Mouse (Mus musculus) megakaryocyte, embryonic 14.5 days (primary cell): ENCODE data around the gene Lrrn4. TPM values are rescaled to one million over a fixed set of nuclear protein-coding genes. Genes with fewer than 3 reads are reported as not detected.

Experiments
- H3K27me3 ChIP-seq: replicated peaks from 2 replicates; pipeline ENCODE3; 2012; ENCODE audit warnings: inconsistent platforms
- H3K36me3 ChIP-seq: replicated peaks from 2 replicates; pipeline ENCODE3; 2012; ENCODE audit warnings: low read length, inconsistent platforms, mixed read lengths
- H3K4me1 ChIP-seq: 2 replicates; pipeline ENCODE4 v1.6.1; 2012; ENCODE audit warnings: inconsistent platforms
- H3K4me3 ChIP-seq: replicated peaks from 2 replicates; pipeline ENCODE3; 2012; ENCODE audit warnings: moderate library complexity, mild to moderate bottlenecking, inconsistent platforms
- H3K9me3 ChIP-seq: 2 replicates; pipeline ENCODE4 v1.6.1; 2012; ENCODE audit warnings: inconsistent platforms
- FLI1 ChIP-seq: IDR thresholded peaks from 2 replicates; pipeline ENCODE4 v1.6.1; 2012; ENCODE audit warnings: low read length, inconsistent platforms, mixed read lengths
- GATA1 ChIP-seq: IDR thresholded peaks from 3 replicates; pipeline ENCODE4 v1.6.1; 2012; ENCODE audit warnings: mixed read lengths, low read length, inconsistent platforms, borderline replicate concordance
- polyA plus RNA-seq: library from polyadenylated mRNA; stranded (reverse); fragments of >175 nt; gene quantifications from 2 replicates; pipeline ENCODE4 v1.2.3, GENCODE M21; 2012; ENCODE audit warnings: low replicate concordance; ENCODE audit not compliant: insufficient read depth

Gene Lrrn4
- polyA plus RNA-seq, 1 experiment = 0.07 TPM

DNA sequence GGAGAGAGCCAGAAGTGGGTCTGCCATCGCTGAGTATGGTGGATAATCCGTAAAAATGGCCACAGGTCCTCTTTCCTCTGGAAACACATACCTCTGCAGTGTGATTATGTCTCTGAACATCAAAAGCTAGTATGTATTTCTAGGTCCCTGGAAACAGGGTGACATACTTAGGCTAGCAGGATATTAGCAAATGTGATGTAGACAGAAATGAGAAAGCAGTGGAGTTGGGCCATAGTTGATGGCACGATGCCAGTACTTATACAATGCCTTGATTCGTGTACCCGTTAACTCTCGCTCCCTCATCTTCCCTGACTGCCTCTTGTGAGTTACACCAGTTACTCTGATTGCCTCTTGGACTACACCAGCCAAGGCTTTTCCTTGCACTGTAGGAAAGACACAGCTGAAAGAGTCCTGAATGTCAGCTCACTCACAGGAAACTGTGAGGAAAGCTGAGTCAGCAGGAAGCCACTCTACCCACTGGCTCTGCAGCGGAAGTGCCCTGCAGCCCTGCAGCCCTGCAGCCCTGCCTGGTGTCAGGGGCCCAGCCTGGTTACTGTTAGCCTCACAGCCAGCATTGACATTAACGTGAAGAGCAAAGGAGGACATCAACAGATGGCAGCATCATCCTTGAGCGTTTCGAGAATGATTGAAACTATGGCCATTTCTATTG lies 6.9 kb downstream of the Lrrn4 start:
- Histone ChIP-seq H3K4me1 (peaks cover 62% of the 10 kb centered on the region), H3K36me3 (no peaks in the 10 kb centered on the region), H3K27me3 (peaks cover 39% of the 10 kb centered on the region), H3K4me3 (peak overlapping the region; percentile 86), H3K9me3 (peaks cover 9% of the 10 kb centered on the region)
- no peak for TF ChIP-seq GATA1
- 0 out of 2 replicates have a peak, but pooled peaks have one; percentile 44 for TF ChIP-seq FLI1

DNA sequence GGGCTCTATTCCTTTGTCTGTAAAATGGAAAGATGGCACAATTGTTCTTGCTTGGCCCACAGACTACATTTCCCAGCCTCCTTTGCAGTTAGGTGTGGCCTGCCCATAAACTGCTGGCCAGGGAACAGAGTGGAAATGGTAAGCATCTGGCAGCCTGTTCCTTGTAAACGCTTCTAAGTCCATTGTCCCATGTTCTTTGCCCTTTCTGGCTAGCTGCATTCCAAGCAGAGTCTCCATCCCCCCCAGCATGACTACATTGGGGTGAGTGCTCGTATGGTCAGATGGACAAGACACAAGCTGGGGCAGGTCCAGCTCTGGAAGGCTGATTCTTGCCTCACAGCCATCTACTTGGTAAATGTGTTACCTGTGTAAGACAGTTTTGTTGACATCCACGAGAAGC lies 9.0 kb downstream of the Lrrn4 start:
- Histone ChIP-seq H3K4me1 (peaks cover 71% of the 10 kb centered on the region), H3K36me3 (peaks cover 4% of the 10 kb centered on the region), H3K4me3 (no peak overlapping the region), H3K9me3 (peaks cover 9% of the 10 kb centered on the region), H3K27me3 (peaks cover 18% of the 10 kb centered on the region)
- TF ChIP-seq FLI1 (no peak), GATA1 (no peak)

DNA sequence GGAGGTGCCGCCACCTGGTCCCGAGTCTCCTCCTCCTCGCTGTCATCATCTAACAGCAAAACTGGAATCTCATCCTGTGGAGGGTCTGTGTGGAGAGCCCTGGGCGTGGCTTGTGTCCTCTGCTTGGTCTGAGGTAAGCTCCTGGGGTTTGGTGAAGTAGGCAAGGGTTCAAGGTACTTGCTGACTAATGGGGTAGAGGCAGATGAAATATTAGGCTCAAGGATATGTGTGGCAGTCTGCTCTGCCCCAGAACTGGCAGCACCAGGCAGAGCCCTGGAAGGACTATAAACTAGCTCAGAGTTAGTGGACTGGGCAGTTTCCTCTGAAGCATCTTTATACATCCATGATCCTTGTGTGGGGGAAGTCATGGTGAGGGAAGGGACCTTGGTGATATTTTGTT lies 10.4 kb downstream of the Lrrn4 start:
- Histone ChIP-seq H3K9me3 (peaks cover 6% of the 10 kb centered on the region), H3K36me3 (peaks cover 16% of the 10 kb centered on the region), H3K4me1 (peaks cover 61% of the 10 kb centered on the region), H3K27me3 (peaks cover 5% of the 10 kb centered on the region), H3K4me3 (no peak overlapping the region)
- TF ChIP-seq FLI1 (no peak), GATA1 (no peak)

DNA sequence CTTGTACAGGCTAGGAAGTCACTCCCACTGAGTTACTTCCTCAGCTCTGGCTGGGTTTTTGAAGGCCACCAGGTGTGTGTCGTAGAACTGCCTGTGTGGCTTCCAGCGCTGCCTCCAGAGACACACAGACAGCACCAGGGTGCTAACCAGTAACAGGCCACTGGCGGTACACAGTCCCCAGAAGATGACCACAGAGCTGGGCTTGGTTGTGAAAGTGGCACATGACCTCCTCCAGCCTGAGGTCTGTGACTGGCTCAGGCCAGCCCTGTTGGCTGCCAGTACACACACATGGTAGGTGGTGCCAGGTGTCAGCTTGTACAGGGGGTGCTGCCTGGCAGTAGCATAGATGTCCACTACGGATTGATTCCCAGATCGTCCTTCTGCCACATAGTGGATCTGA lies 11.0 kb downstream of the Lrrn4 start:
- H3K9me3 ChIP-seq = peaks cover under 1% of the 10 kb centered on the region; the same call in 1 of the 2 replicates
- H3K4me3 ChIP-seq = peak overlapping the region; percentile 28
- TF ChIP-seq FLI1 (no peak), GATA1 (no peak)
- H3K27me3 ChIP-seq = peaks cover 2% of the 10 kb centered on the region
- H3K36me3 ChIP-seq = peaks cover 21% of the 10 kb centered on the region
- peaks cover 58% of the 10 kb centered on the region for H3K4me1 ChIP-seq

DNA sequence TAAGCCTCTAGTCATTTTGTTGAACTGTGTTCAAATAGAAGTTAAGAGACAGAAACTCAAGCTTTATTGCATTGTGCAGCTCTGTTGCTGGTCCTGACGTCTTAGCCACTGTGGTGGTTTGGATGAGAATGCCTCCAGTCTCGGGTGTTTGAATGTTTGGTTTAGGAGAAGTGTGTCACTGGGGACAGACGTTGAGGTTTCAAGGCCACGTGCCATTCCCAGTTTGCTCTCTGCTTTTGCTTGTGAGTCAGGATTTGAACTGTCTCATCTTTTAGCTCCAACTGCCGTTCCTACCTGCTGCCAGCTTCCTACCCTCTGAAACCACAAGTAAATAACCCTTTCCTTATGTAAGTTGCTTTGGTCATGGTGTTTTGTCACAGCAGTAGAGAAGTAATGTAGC lies 13.2 kb downstream of the Lrrn4 start:
- Histone ChIP-seq H3K27me3 (peaks cover 2% of the 10 kb centered on the region), H3K4me1 (peaks cover 49% of the 10 kb centered on the region), H3K4me3 (no peak overlapping the region), H3K9me3 (no peaks in the 10 kb centered on the region), H3K36me3 (peaks cover 37% of the 10 kb centered on the region)
- TF ChIP-seq FLI1 (no peak), GATA1 (no peak)

DNA sequence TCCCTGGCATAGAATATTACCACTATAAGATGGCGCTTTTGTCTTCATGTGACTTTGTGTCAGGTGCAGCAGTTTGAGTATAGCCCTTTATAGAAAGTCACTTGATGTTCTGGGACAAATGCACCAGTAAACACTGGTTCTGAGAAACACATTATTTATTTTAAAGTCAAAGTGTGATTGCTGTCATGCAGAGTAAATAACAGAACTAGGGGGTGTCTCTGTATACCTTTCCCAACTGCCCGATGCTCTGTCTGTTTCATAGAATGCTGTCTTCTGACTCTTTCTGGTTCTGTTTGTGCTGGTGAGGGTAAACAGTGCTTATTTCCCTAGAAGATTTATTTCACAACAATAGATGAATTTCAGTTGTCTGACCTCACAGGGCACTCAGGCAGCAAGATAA lies 17.4 kb downstream of the Lrrn4 start:
- Histone ChIP-seq H3K27me3 (no peaks in the 10 kb centered on the region), H3K4me1 (peaks cover 57% of the 10 kb centered on the region), H3K9me3 (no peaks in the 10 kb centered on the region), H3K36me3 (peaks cover 48% of the 10 kb centered on the region), H3K4me3 (no peak overlapping the region)
- no peak for TF ChIP-seq FLI1
- no peak for TF ChIP-seq GATA1

DNA sequence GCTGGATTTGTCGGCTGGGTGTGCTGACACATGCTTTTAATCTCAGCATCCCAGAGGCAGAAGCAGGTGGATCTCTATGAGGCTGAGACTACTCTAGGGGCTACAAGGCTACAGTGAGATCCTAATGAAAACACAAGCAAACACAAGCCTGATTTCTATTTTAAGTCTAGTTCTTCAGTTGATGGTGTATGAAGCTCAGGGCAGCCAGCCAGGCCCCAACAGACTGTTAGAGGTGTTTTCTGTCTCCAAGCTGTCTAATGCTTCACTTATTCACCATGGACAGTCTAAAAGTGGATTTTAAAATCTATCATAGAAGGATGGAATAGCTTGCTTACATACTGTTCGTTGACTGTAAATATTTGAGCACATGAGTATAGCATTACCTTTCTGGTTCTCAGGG lies 19.2 kb downstream of the Lrrn4 start:
- Histone ChIP-seq H3K27me3 (no peaks in the 10 kb centered on the region), H3K36me3 (peaks cover 42% of the 10 kb centered on the region), H3K4me1 (peaks cover 54% of the 10 kb centered on the region), H3K4me3 (no peak overlapping the region), H3K9me3 (no peaks in the 10 kb centered on the region)
- TF ChIP-seq GATA1 (no peak), FLI1 (no peak)

DNA sequence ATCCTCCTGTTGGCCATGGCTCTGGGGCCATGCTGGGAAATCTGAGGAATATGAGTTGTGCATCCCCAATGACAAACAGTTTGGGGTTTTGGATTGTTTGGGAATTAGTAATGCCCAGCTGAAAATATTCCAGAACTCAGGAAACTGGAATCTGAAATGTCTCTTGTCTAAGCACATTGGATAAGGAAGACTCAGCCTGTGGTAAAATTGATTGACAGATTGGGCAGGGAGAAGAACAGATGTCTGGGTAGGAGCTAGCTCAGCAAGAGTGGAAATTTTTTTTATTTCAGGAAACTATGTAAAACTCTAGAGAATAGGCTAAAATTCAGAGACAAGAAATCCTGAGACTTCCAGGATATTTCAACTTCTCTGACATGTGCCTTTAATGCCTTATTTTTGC lies 20.3 kb downstream of the Lrrn4 start:
- no peak overlapping the region for H3K4me3 ChIP-seq
- H3K27me3 ChIP-seq = no peaks in the 10 kb centered on the region
- TF ChIP-seq GATA1 (no peak), FLI1 (no peak)
- peaks cover 33% of the 10 kb centered on the region for H3K36me3 ChIP-seq
- peaks cover 64% of the 10 kb centered on the region for H3K4me1 ChIP-seq
- H3K9me3 ChIP-seq = no peaks in the 10 kb centered on the region

DNA sequence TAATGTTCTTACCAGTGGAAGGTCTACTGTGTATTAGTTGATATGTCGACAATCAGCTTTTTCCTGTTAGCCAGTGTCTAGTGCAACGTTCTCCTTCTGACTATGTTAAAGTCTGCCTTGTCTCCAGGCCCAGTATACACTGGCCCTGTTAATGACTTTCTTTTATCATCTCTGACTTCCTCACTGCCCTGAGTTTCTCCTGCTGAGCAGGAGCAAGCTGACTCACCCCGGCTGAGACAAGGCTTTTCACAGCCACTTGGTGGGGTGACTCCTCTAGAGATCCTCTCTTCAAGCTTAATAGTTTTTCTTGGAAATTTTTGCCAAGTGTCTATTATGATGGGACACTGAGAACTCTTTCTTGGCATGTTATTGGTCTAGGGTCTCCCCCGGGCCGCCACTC lies 24.4 kb downstream of the Lrrn4 start:
- peaks cover 62% of the 10 kb centered on the region for H3K4me1 ChIP-seq
- TF ChIP-seq FLI1 = no peak
- no peak for TF ChIP-seq GATA1
- peaks cover 31% of the 10 kb centered on the region for H3K36me3 ChIP-seq
- H3K9me3 ChIP-seq = no peaks in the 10 kb centered on the region
- H3K4me3 ChIP-seq = no peak overlapping the region
- no peaks in the 10 kb centered on the region for H3K27me3 ChIP-seq

DNA sequence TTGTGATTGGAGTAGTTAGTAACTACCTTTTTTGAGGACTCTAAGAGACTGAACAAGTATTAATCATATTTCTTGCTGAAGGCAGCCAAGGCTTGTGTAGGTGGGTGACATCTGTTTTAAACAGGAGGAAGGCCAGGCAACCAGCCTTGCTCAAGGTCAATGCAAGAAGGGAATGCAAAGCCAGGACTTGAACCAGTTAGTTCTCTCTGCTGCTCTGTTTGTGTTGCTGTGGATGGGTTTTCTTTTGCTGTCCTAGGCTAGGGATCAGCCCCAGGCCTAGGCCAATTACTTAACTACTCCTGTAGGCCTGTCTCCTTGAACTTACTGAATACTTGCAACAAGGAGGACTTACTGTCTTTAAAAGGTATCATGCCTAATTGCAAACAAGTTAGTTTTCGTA lies 27.6 kb downstream of the Lrrn4 start:
- peaks cover 49% of the 10 kb centered on the region for H3K36me3 ChIP-seq

More for the DNA sequence above, 27.6 kb downstream of the Lrrn4 start:
- H3K4me1 ChIP-seq = peaks cover 52% of the 10 kb centered on the region
- H3K27me3 ChIP-seq = no peaks in the 10 kb centered on the region
- TF ChIP-seq FLI1 = no peak
- no peak for TF ChIP-seq GATA1
- no peaks in the 10 kb centered on the region for H3K9me3 ChIP-seq
- no peak overlapping the region for H3K4me3 ChIP-seq
